Mouse (Mus musculus) kidney, embryonic 14.5 days (tissue): ENCODE data around the gene Metap2. TPM values are rescaled to one million over a fixed set of nuclear protein-coding genes. Genes with fewer than 3 reads are reported as not detected.

Experiments used
- ATAC-seq: fragments of 200-750 bp; cut with Nextera tagmentation; 2 replicates; pipeline ENCODE4 v1.8.0; 2017; ENCODE audit warnings: moderate number of reproducible peaks, mild to moderate bottlenecking, moderate TSS enrichment, moderate library complexity; ENCODE audit not compliant: low FRiP score, low TSS enrichment
- H3K27ac ChIP-seq: fragments of 300-500 bp; sonication (generic); 2 replicates; pipeline ENCODE4 v1.5.1; 2014; ENCODE audit warnings: low read depth, mild to moderate bottlenecking, low read length, moderate library complexity, mixed read lengths
- H3K27me3 ChIP-seq: fragments of 300-500 bp; sonication (generic); 2 replicates; pipeline ENCODE4 v1.6.1; 2014; ENCODE audit warnings: mild to moderate bottlenecking, low read length; ENCODE audit not compliant: control insufficient read depth, insufficient read depth
- H3K36me3 ChIP-seq: fragments of 300-500 bp; sonication (generic); 2 replicates; pipeline ENCODE4 v1.6.1; 2014; ENCODE audit warnings: low read length, mixed read lengths; ENCODE audit not compliant: control insufficient read depth, insufficient read depth
- H3K4me1 ChIP-seq: fragments of 300-500 bp; sonication (generic); 2 replicates; pipeline ENCODE4 v1.6.1; 2014; ENCODE audit warnings: low read length, mixed read lengths; ENCODE audit not compliant: control insufficient read depth, insufficient read depth
- H3K4me2 ChIP-seq: fragments of 300-500 bp; sonication (generic); replicated peaks from 2 replicates; pipeline ENCODE4 v1.6.1; 2014; ENCODE audit warnings: low read depth, mild to moderate bottlenecking, low read length
- H3K4me3 ChIP-seq: fragments of 300-500 bp; sonication (generic); 2 replicates; pipeline ENCODE4 v1.5.1; 2014; ENCODE audit warnings: mild to moderate bottlenecking, low read length
- H3K9ac ChIP-seq: fragments of 300-500 bp; sonication (generic); 2 replicates; pipeline ENCODE4 v1.6.1; 2014; ENCODE audit warnings: low read depth, mild to moderate bottlenecking, low read length, moderate library complexity
- H3K9me3 ChIP-seq: fragments of 300-500 bp; sonication (generic); 2 replicates; pipeline ENCODE4 v1.6.1; 2016; ENCODE audit warnings: low read length; ENCODE audit not compliant: control insufficient read depth
- WGBS: fragments of 180-500 bp; shearing (Covaris S2); extraction: QIAGEN DNeasy Blood & Tissue Kit; methylation state at CpG from one replicate; pipeline ENCODE4 v1.1.7; 2014; 5-methylcytosine and 5-hydroxymethylcytosine counted together
- polyA plus RNA-seq: library from polyadenylated mRNA; unstranded; fragments of >200 nt; fragmentation: Nextera tagmentation; extraction: Ambion mirVana; gene quantifications from 2 replicates; pipeline ENCODE4 v1.2.1, GENCODE M21; 2014

Gene Metap2
- polyA plus RNA-seq, 1 experiment from 2014 or later = 212 TPM

DNA sequence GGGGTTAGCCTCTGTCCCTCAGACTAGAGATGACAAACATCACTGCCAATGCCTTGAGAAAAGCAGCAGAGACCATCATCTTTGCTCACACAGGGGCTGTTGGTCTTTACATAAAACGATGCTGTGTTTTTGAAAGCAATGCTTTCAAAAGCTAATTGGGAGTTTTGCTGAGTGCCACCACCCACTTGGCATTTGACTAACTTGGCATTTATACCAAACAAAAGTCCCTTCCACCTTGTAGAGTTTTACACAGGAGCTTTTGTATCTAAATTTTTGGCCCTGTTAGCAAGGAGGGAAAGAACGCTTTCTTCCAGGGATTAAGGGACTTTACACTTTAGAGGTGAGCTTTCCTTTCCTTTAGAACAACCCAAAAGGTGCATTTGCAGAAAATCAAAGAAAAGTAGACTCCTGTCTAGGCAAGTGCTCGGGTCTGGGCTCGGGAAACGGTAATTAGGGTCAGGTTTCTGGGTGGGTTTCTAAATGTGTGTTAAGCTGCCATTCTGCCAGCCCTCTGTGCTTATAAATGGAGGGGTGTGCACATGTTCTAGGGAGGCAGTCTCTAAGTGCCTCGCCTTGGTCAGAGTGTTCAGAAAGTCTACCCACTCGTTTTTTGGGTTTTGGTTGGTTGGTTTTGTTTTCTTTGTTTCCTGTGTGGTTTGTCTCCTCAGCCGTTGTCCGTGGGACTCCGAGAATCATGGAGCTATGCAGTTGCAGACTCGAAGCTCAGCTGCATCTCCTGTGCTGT, 18.8 kb upstream of the Metap2 start:
- H3K9me3 ChIP-seq = no peaks in the 10 kb centered on the region
- no peaks in the 10 kb centered on the region for H3K4me1 ChIP-seq
- H3K9ac ChIP-seq = no peak overlapping the region
- no peak overlapping the region for H3K4me2 ChIP-seq
- H3K36me3 ChIP-seq = no peaks in the 10 kb centered on the region
- no peak for ATAC-seq
- peaks cover 3% of the 10 kb centered on the region; the same call in 1 of the 2 replicates for H3K27me3 ChIP-seq
- no peak overlapping the region for H3K4me3 ChIP-seq
- H3K27ac ChIP-seq = no peak overlapping the region
- WGBS = 29% methylated on average over 11 of the region's 11 CpGs

DNA sequence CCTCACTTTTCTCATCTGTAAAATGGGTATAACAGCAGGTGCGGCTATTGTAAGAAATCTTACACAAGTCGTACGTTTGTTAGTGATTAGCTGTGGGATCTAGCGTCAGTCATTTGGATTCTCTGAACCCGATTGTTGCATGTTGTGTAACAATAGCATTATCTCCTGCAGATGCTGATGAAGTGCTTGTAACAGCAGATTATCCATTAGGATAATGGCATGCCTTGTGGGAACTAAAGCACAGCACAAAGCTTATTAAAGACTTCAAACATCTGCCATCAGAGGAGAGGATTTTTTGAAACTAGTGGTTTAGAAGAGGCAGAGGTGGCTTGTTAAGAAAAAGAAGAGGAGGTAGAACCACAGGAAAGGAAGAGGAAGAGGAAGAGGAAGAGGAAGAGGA, 16.6 kb upstream of the Metap2 start:
- no peak overlapping the region for H3K4me2 ChIP-seq
- no peak overlapping the region for H3K9ac ChIP-seq
- no peak overlapping the region for H3K27ac ChIP-seq
- no peak overlapping the region for H3K4me3 ChIP-seq
- H3K27me3 ChIP-seq = peaks cover 3% of the 10 kb centered on the region; the same call in 1 of the 2 replicates
- no peaks in the 10 kb centered on the region for H3K4me1 ChIP-seq
- 95% methylated on average over 5 of the region's 5 CpGs for WGBS
- H3K9me3 ChIP-seq = no peaks in the 10 kb centered on the region
- ATAC-seq = no peak
- no peaks in the 10 kb centered on the region for H3K36me3 ChIP-seq

DNA sequence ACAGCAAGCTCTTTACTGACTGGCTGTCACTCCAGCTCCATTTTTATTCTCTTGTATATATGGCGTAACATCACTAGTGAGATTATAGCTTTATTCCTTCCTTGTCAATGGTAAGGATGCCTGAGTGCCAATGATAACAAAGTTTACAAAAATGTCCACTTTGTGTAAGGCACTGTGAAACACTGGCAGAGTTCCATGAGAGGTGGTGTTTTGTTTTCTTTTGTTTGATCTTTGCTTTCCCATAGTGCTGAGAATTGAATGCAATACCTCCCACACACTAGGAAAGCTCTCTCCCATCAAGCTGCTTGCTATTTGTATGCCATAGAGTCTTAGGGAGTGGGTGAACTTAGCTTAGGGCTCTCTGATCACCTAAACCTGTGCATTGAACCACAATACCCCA, 16.0 kb upstream of the Metap2 start:
- H3K9me3 ChIP-seq = no peaks in the 10 kb centered on the region
- no peak for ATAC-seq
- no peaks in the 10 kb centered on the region for H3K36me3 ChIP-seq
- no peak overlapping the region for H3K4me3 ChIP-seq
- no peak overlapping the region for H3K27ac ChIP-seq
- H3K9ac ChIP-seq = no peak overlapping the region
- no peak overlapping the region for H3K4me2 ChIP-seq
- H3K27me3 ChIP-seq = peaks cover 3% of the 10 kb centered on the region; the same call in 1 of the 2 replicates
- 81% methylated on average over 1 of the region's 1 CpGs for WGBS
- H3K4me1 ChIP-seq = no peaks in the 10 kb centered on the region

DNA sequence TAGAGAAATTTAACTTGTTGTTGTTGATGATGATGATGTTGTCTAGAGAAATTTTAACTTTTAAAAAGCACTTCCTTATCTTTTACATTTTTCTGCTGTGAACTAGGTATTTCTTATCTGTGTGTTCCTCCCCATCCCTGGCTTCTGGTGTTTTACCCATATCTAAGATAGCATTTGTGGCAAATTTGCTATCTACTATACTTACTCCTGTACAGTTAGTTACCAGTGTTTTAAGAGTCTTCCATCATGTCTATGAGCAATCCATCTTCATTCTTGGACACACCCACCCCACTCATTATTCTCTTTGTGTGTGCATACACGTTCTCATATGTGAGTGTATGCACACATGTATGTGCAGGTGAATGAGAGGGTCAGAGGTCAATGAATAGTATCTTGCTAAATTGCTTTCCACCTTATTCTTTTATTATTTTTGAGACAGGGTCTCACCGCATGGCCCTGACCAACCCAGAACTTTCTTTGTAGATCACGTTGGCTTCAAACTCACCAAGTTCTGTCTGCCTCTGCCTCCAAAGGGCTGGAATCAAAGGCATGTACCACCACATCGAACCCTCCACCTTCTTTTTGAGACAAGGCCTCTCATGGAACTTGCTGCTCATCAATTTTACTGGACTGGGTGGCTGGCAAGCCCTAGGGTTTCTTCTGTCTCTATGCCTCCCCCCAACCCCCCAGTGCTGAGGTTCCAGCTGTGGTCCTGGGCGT, 15.4 kb upstream of the Metap2 start:
- Histone ChIP-seq H3K4me1 (no peaks in the 10 kb centered on the region), H3K27me3 (peaks cover 3% of the 10 kb centered on the region; the same call in 1 of the 2 replicates), H3K27ac (no peak overlapping the region), H3K4me2 (no peak overlapping the region), H3K4me3 (no peak overlapping the region), H3K9me3 (no peaks in the 10 kb centered on the region), H3K9ac (no peak overlapping the region), H3K36me3 (no peaks in the 10 kb centered on the region)
- 90% methylated on average over 5 of the region's 5 CpGs for WGBS
- ATAC-seq = no peak

DNA sequence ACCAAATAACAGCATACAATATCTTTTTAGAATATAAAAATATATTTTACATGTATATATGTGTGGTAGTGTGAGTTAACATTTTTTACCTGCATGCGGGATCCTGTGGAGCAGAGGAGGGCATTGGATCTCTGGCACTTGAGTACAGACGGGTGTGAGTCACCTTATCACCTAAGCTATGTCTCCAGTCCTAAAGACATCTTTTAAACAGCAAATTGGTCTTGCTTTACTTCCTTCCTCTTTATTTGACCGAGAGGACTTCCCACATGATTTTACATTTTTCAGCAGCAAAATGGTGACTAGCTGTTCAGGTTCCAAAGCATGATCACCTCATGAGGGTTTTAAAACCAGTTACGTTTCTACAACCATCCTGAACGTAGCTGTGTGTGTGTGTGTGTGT, 14.4 kb upstream of the Metap2 start:
- no peak for ATAC-seq
- H3K27me3 ChIP-seq = peaks cover 3% of the 10 kb centered on the region; the same call in 1 of the 2 replicates
- WGBS = 76% methylated on average over 5 of the region's 5 CpGs

DNA sequence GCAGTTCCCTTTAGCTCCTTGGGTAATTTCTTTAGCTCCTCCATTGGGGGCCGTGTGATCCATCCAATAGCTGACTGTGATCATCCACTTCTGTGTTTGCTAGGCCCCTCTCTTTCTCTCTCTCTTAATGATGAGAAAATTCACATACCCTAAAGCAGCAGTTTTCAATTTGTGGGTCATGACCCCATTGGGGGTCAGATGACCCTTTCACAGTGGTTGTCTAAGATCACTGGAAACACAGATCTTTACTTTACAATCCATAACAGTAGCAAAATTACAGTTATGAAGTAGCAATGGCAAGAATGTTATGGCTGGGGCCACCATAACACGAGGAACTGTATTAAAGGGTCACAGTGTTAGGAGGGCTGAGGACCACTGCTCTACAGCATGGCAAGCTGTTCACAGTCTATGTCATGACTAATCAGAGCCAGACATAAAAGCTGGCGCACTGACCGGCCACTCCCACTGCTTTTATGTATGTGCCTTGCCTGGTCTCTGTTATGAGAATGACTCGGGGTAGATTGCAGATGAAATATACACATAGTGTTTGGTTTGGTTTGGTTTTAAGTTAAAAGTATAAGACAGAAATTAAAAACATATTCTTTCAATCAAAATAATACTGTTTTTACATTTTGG, 13.0 kb upstream of the Metap2 start:
- ATAC-seq = no peak
- 77% methylated on average over 5 of the region's 5 CpGs for WGBS
- H3K4me1 ChIP-seq = no peaks in the 10 kb centered on the region

More for the DNA sequence above, 14.4 kb upstream of the Metap2 start:
- no peaks in the 10 kb centered on the region for H3K4me1 ChIP-seq
- no peak overlapping the region for H3K27ac ChIP-seq
- no peak overlapping the region for H3K4me3 ChIP-seq
- no peaks in the 10 kb centered on the region for H3K9me3 ChIP-seq
- H3K9ac ChIP-seq = no peak overlapping the region
- H3K36me3 ChIP-seq = no peaks in the 10 kb centered on the region
- no peak overlapping the region for H3K4me2 ChIP-seq

DNA sequence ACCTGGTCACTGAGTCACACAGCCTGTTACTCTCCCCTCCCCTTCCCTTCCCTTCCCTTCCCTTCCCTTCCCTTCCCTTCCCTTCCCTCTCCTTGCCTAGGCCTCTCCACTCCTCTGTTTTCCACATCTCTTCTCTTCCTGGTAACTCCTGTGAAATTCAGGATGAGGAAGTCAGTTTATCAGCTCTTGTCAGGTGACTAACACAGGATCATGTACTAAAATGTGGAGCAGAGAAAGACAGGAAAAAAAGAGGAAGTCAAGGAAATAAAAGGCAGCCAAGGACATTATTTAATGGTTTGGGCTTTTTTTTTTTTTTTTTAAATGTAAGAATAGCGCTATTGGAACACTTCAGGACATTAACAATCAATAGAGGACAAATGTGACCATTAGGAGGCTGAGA, 12.1 kb upstream of the Metap2 start:
- Histone ChIP-seq H3K4me3 (no peak overlapping the region), H3K9ac (no peak overlapping the region), H3K27me3 (no peaks in the 10 kb centered on the region), H3K27ac (no peak overlapping the region), H3K9me3 (no peaks in the 10 kb centered on the region), H3K4me1 (no peaks in the 10 kb centered on the region), H3K36me3 (no peaks in the 10 kb centered on the region), H3K4me2 (no peak overlapping the region)
- ATAC-seq = no peak
- 100% methylated on average over 1 of the region's 1 CpGs for WGBS

More for the DNA sequence above, 13.0 kb upstream of the Metap2 start:
- H3K4me3 ChIP-seq = no peak overlapping the region
- no peak overlapping the region for H3K4me2 ChIP-seq
- no peak overlapping the region for H3K9ac ChIP-seq
- H3K27me3 ChIP-seq = no peaks in the 10 kb centered on the region
- H3K36me3 ChIP-seq = no peaks in the 10 kb centered on the region
- H3K9me3 ChIP-seq = no peaks in the 10 kb centered on the region
- H3K27ac ChIP-seq = no peak overlapping the region

DNA sequence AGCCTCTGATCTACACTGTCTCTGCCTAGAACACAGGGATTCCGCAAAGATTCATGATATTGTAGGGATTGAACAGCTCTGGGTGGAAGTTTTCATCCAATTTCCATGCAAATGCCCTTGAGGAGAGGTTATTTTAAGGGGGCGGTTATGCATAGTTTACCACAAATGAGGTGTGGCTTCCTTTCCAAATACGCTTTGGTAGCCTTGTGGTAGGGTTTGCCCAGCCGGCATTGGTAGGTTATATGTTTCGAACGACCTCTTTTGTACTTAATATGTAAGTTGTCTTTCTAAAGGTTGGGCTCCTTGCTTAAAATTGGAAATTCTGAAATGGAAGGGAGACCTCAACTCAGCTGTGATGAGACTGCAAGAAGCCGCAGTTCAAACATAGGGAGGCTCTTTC, 11.6 kb upstream of the Metap2 start:
- 89% methylated on average over 7 of the region's 7 CpGs for WGBS
- Histone ChIP-seq H3K9ac (no peak overlapping the region), H3K4me1 (no peaks in the 10 kb centered on the region), H3K9me3 (no peaks in the 10 kb centered on the region), H3K27me3 (no peaks in the 10 kb centered on the region), H3K4me3 (no peak overlapping the region), H3K36me3 (no peaks in the 10 kb centered on the region), H3K4me2 (no peak overlapping the region), H3K27ac (no peak overlapping the region)
- ATAC-seq = no peak

DNA sequence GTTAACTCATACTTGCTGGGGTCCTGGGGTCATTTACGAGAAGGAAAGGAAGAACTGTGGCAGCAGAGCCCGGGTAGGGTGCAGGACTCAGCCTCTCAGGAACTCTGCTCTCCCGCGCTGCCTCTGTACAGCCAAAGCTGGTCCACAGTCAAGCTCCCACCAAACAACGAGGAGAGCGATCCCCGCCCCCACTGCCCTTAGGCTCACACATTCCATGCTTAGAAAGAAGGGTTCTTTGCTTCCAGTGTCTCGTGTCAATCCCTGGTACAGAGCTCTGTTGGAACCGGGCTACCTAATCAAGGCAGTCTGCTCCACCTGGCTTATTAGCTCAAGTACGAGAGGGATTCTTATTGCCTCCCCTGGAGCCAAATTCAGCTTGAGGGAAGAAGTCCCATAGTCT, 10.5 kb upstream of the Metap2 start:
- H3K9me3 ChIP-seq = no peaks in the 10 kb centered on the region
- no peak overlapping the region for H3K9ac ChIP-seq
- H3K4me1 ChIP-seq = no peaks in the 10 kb centered on the region
- WGBS = 43% methylated on average over 10 of the region's 10 CpGs
- H3K4me3 ChIP-seq = no peak overlapping the region
- H3K27me3 ChIP-seq = no peaks in the 10 kb centered on the region
- no peak overlapping the region for H3K27ac ChIP-seq
- no peak overlapping the region for H3K4me2 ChIP-seq
- no peak for ATAC-seq
- no peaks in the 10 kb centered on the region for H3K36me3 ChIP-seq
